Mouse (Mus musculus) thymus, postnatal 4 days (tissue): ENCODE measurements around the gene Dnajb14.
"Not testable (repeated sequence)": the region's sequence is repeated elsewhere in the genome, so short reads cannot be mapped to it uniquely, and the experiment has no call there.

Experiments
- DNase-seq: peaks from one replicate; pipeline ENCODE4 v3.0.0; 2021

Gene Dnajb14

GRCm38 (mm10) chr3:137919398-137919797, 51.9 kb downstream of the Dnajb14 start:
- DNase-seq = no peak

- no peak for DNase-seq
Observed at GRCm38 (mm10) chr3:137920594-137920993, 53.1 kb downstream of the Dnajb14 start.

GRCm38 (mm10) chr3:137927010-137927409, 59.5 kb downstream of the Dnajb14 start:
- DNase-seq = no peak

GRCm38 (mm10) chr3:137929940-137930339, 62.5 kb downstream of the Dnajb14 start:
- no peak for DNase-seq

- peak; percentile 23 for DNase-seq
Observed at GRCm38 (mm10) chr3:137932748-137933147, 65.3 kb downstream of the Dnajb14 start.

- DNase-seq = no peak
Observed at GRCm38 (mm10) chr3:137933986-137934385, 66.5 kb downstream of the Dnajb14 start.

GRCm38 (mm10) chr3:137935570-137936525, 68.4 kb downstream of the Dnajb14 start:
- no peak for DNase-seq

GRCm38 (mm10) chr3:137936541-137936940, 69.1 kb downstream of the Dnajb14 start:
- DNase-seq = no peak

GRCm38 (mm10) chr3:137938608-137939007, 71.1 kb downstream of the Dnajb14 start:
- no peak for DNase-seq

GRCm38 (mm10) chr3:137940757-137941156, 73.3 kb downstream of the Dnajb14 start:
- no peak for DNase-seq

- no peak for DNase-seq
Observed at GRCm38 (mm10) chr3:137941555-137941954, 74.1 kb downstream of the Dnajb14 start.

GRCm38 (mm10) chr3:137942098-137942622, 74.7 kb downstream of the Dnajb14 start:
- no peak for DNase-seq

- no peak for DNase-seq
Observed at GRCm38 (mm10) chr3:137943737-137944154, 76.3 kb downstream of the Dnajb14 start.

- no peak for DNase-seq
Observed at GRCm38 (mm10) chr3:137946827-137947226, 79.4 kb downstream of the Dnajb14 start.

- no peak for DNase-seq
Observed at GRCm38 (mm10) chr3:137947525-137947924, 80.0 kb downstream of the Dnajb14 start.

GRCm38 (mm10) chr3:137950191-137950885, 82.9 kb downstream of the Dnajb14 start:
- DNase-seq = no peak

- DNase-seq = not testable (repeated sequence)
Observed at GRCm38 (mm10) chr3:137951302-137951701, 83.8 kb downstream of the Dnajb14 start.

- no peak for DNase-seq
Observed at GRCm38 (mm10) chr3:137951819-137952218, 84.3 kb downstream of the Dnajb14 start.

- DNase-seq = peak; percentile 32
Observed at GRCm38 (mm10) chr3:137952225-137952913, 84.9 kb downstream of the Dnajb14 start.

GRCm38 (mm10) chr3:137952914-137953880, 85.7 kb downstream of the Dnajb14 start:
- peak; percentile 64 for DNase-seq

- DNase-seq = no peak
Observed at GRCm38 (mm10) chr3:137954256-137954916, 86.9 kb downstream of the Dnajb14 start.
